Mouse (Mus musculus): ENCODE measurements around the gene Atp6v0d1. TPM values are rescaled to one million over a fixed set of nuclear protein-coding genes. Genes with fewer than 3 reads are reported as not detected.

The Atp6v0d1 gene
- polyA plus RNA-seq (2012; rRNA removed) = 195 and 196 TPM in 2 replicates

GRCm38 (mm10) chr8:105565952-105566702 is at the start of gene Atp6v0d1:
Atp6v0d1 (minus strand) TSS chr8:105566047.

GRCm38 (mm10) chr8:105604804-105605381 is 39.0 kb upstream of the Atp6v0d1 start, which contains the start of gene Ripor1:
Ripor1 (plus strand) TSS chr8:105605255.

DNA sequence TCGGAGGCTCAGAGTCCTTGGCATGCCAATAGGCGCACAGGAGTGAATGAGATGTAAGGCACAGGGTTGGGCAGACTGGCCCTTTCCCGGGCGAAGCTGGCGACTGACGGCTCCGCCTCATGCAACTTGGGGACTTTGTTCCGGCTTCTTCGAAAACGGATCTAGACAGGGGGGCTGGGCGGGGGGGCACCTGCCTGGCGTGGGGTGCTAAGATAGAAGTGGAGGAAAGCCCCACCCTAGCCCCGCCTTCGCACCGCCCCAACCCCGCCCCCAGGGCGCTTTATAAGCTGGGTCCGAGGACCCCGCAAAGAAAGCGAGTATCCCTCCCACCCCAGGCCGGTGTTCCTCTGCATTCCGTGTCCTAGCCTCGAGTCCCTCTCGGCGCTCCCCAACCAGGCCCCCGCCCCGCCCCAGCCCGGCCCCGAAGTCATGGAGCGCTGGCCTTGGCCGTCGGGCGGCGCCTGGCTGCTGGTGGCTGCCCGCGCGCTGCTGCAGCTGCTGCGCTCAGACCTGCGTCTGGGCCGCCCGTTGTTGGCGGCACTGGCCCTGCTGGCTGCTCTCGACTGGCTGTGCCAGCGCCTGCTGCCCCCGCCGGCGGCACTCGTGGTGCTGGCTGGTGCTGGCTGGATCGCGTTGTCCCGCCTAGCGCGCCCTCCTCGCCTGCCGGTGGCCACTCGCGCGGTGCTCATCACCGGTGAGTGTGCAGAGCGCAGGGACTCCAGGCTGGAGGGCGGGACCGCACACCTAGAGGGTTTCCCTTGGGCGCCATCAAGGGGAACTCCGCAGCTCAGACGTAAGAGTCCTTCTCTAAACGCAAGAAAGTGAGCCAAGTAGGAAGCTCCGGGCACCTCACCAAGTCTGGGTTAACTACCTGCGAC is 47.2 kb downstream of the Atp6v0d1 start, which contains the start of gene Hsd11b2:
TSS of gene Hsd11b2 (plus strand) at position 320 of the 878 bp plus-strand sequence.

DNA sequence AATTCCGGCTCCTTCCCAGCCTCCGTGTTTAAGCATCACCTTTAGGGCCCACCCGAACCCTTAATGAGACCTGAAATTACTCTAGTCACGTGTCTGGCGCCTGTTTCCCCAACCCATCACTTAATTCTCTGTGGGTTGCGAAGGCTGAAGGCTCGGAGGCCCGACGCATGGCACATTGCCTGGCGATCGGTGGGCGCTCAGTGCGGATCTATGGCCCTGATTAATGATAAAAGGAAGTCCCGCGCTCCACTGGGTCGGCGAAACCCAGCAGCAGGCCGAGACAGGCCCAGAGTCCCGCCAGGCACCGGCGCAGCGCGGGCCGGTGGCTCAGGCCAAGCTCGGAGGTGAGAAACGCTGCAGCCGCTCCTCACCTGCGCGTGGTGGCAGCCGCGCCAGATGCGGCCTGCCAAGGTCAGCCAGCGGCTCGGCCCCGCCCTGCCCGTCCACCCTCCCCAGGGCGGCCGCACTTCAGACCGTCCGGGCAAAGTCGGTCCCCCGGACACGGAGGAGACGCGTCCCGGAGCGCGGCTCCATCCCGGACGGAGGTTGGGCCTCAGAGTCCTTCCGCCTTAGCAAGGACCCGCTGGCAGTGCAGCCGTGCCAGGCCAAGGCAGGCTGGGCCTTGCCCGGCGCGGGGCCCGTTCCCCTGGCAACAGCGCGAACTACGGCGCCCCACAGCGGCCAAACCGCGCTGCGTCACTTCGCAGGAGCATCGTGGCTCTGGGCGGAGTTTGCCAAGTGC is 69.2 kb downstream of the Atp6v0d1 start, which contains the start of gene Zdhhc1:
TSS of gene Zdhhc1 (minus strand) at position 464 of the 742 bp plus-strand sequence.

Other genes with a start within 250 kb of the Atp6v0d1 start
- gene Lrrc29, start 239.8 kb downstream of the Atp6v0d1 start, polyA plus RNA-seq (2012; rRNA removed) = 1.9 and 2.4 TPM in 2 replicates
- gene Tmem208, start 239.7 kb downstream of the Atp6v0d1 start, polyA plus RNA-seq (2012; rRNA removed) = 123 and 125 TPM in 2 replicates
- gene Fhod1, start 218.1 kb downstream of the Atp6v0d1 start, polyA plus RNA-seq (2012; rRNA removed) = 7.1 and 11.0 TPM in 2 replicates
- 40.7 and 42.5 TPM in 2 replicates for gene Slc9a5, start 217.2 kb downstream of the Atp6v0d1 start, polyA plus RNA-seq (2012; rRNA removed)
- gene Plekhg4, start 192.8 kb downstream of the Atp6v0d1 start, polyA plus RNA-seq (2012; rRNA removed) = 9.4 and 10.1 TPM in 2 replicates
- gene Kctd19, start 152.5 kb downstream of the Atp6v0d1 start, polyA plus RNA-seq (2012; rRNA removed) = 0.04 and 0.05 TPM in 2 replicates
- gene Lrrc36, start 152.5 kb downstream of the Atp6v0d1 start, polyA plus RNA-seq (2012; rRNA removed) = 1.4 and 1.6 TPM in 2 replicates
- 75.6 and 110 TPM in 2 replicates for gene Tppp3, start 94.5 kb downstream of the Atp6v0d1 start, polyA plus RNA-seq (2012; rRNA removed)
- 40.0 and 48.8 TPM in 2 replicates for gene Zdhhc1, start 69.1 kb downstream of the Atp6v0d1 start, polyA plus RNA-seq (2012; rRNA removed)
- 5.6 and 7.0 TPM in 2 replicates for gene Hsd11b2, start 47.3 kb downstream of the Atp6v0d1 start, polyA plus RNA-seq (2012; rRNA removed)
- gene Ripor1, start 39.2 kb upstream of the Atp6v0d1 start, polyA plus RNA-seq (2012; rRNA removed) = 26.2 and 29.3 TPM in 2 replicates
- gene Ctcf, start 70.5 kb upstream of the Atp6v0d1 start, polyA plus RNA-seq (2012; rRNA removed) = 52.0 and 56.2 TPM in 2 replicates
- 0.29 and 0.39 TPM in 2 replicates for gene Agrp, start 71.3 kb upstream of the Atp6v0d1 start, polyA plus RNA-seq (2012; rRNA removed)
- 14.9 and 17.0 TPM in 2 replicates for gene Carmil2, start 120.2 kb upstream of the Atp6v0d1 start, polyA plus RNA-seq (2012; rRNA removed)
- 63.0 and 63.9 TPM in 2 replicates for gene Acd, start 135.1 kb upstream of the Atp6v0d1 start, polyA plus RNA-seq (2012; rRNA removed)
- gene Pard6a, start 135.1 kb upstream of the Atp6v0d1 start, polyA plus RNA-seq (2012; rRNA removed) = 39.2 and 42.0 TPM in 2 replicates
- 0.07 and 0.14 TPM in 2 replicates for gene 4933405L10Rik, start 141.6 kb upstream of the Atp6v0d1 start, polyA plus RNA-seq (2012; rRNA removed)
- gene Enkd1, start 142.2 kb upstream of the Atp6v0d1 start, polyA plus RNA-seq (2012; rRNA removed) = 30.9 and 31.2 TPM in 2 replicates
- 51.1 and 52.5 TPM in 2 replicates for gene Gfod2, start 192.6 kb upstream of the Atp6v0d1 start, polyA plus RNA-seq (2012; rRNA removed)

Measured in central nervous system, embryonic 14 days (tissue).